Mouse (Mus musculus) CH12.LX (cell line): ENCODE measurements around the gene Taf4. TPM values are rescaled to one million over a fixed set of nuclear protein-coding genes. Genes with fewer than 3 reads are reported as not detected.
A peak's percentile ranks its signal among the peaks of the same experiment; 100 is the strongest.

Experiments
- DNase-seq: peaks from one replicate; pipeline ENCODE4 v3.0.0-alpha.2; 2013; ENCODE audit errors: extremely low read depth
- H3K27ac ChIP-seq: 2 replicates; pipeline ENCODE4 v1.5.1; 2012; ENCODE audit warnings: low read depth, mild to moderate bottlenecking, control low read depth, moderate library complexity; ENCODE audit not compliant: insufficient read depth
- H3K27me3 ChIP-seq: replicated peaks from 2 replicates; pipeline ENCODE3; 2012; ENCODE audit warnings: inconsistent platforms
- H3K36me3 ChIP-seq, 2 experiments: replicated peaks in 1 of 2; 2 replicates each; pipeline versions ENCODE3 to v1.6.1; 2012; ENCODE audit warnings: inconsistent platforms in 1 of 2, low read length in 1 of 2, mild to moderate bottlenecking in 1 of 2, mixed read lengths in 1 of 2, moderate library complexity in 1 of 2; ENCODE audit not compliant: control insufficient read depth in 1 of 2, insufficient read depth in 1 of 2
- H3K4me1 ChIP-seq, 2 experiments: 2 replicates each; pipeline ENCODE4 v1.6.1; 2012; ENCODE audit warnings: inconsistent platforms in 1 of 2, moderate library complexity in 1 of 2; ENCODE audit not compliant: insufficient read depth in 2 of 2, control insufficient read depth in 1 of 2
- H3K4me2 ChIP-seq: 2 replicates; pipeline ENCODE4 v1.6.1; 2012; ENCODE audit warnings: low read depth, mild to moderate bottlenecking, control low read depth; ENCODE audit not compliant: poor library complexity, insufficient read depth, severe bottlenecking
- H3K4me3 ChIP-seq, 3 experiments: fragments of 150-350 bp in 1 of 3; sonication (generic) in 1 of 3; replicated peaks in 1 of 3; 2 replicates each; pipeline versions ENCODE3 to v1.5.1; 2011 to 2012; ENCODE audit warnings: low read depth in 2 of 3, low read length in 2 of 3, mild to moderate bottlenecking in 2 of 3, moderate library complexity in 2 of 3, control low read depth in 1 of 3, improper control_type of control experiment in 1 of 3, inconsistent platforms in 1 of 3, mixed read lengths in 1 of 3; ENCODE audit not compliant: poor library complexity in 1 of 3
- H3K79me2 ChIP-seq: replicated peaks from 2 replicates; pipeline ENCODE4 v1.6.1; 2012; ENCODE audit warnings: mild to moderate bottlenecking, moderate library complexity; ENCODE audit not compliant: control insufficient read depth, poor library complexity, insufficient read depth, severe bottlenecking; ENCODE audit errors: extremely low read depth
- H3K9ac ChIP-seq: 2 replicates; pipeline ENCODE4 v1.6.1; 2012; ENCODE audit warnings: low read depth, mild to moderate bottlenecking, control low read depth, moderate library complexity; ENCODE audit not compliant: insufficient read depth
- H3K9me3 ChIP-seq: replicated peaks from 2 replicates; pipeline ENCODE3; 2012; ENCODE audit warnings: low read length, inconsistent platforms, mixed read lengths
- BHLHE40 ChIP-seq: IDR thresholded peaks from 2 replicates; pipeline ENCODE4 v1.6.1; 2011; ENCODE audit warnings: mild to moderate bottlenecking, low read depth, low read length, improper control_type of control experiment
- CTCF ChIP-seq, 2 experiments: IDR thresholded peaks in 1 of 2; conservative IDR thresholded peaks in 1 of 2; 2 replicates each; pipeline ENCODE4 v1.5.1; 2011 to 2012; ENCODE audit warnings: low read depth in 2 of 2, low read length in 2 of 2, improper control_type of control experiment in 1 of 2, inconsistent platforms in 1 of 2, mild to moderate bottlenecking in 1 of 2, moderate library complexity in 1 of 2
- E2F4 ChIP-seq: IDR thresholded peaks from 2 replicates; pipeline ENCODE4 v1.6.1; 2011; ENCODE audit warnings: low read depth, low read length, improper control_type of control experiment; ENCODE audit not compliant: insufficient replicate concordance
- ELF1 ChIP-seq: IDR thresholded peaks from 2 replicates; pipeline ENCODE4 v1.6.1; 2014; ENCODE audit warnings: low read depth, mild to moderate bottlenecking, inconsistent platforms, low read length, improper control_type of control experiment
- GABPA ChIP-seq: IDR thresholded peaks from 2 replicates; pipeline ENCODE4 v1.6.1; 2012; ENCODE audit warnings: low read depth, low read length, improper control_type of control experiment, inconsistent platforms; ENCODE audit not compliant: insufficient replicate concordance
- IRF4 ChIP-seq: IDR thresholded peaks from 2 replicates; pipeline ENCODE4 v1.6.1; 2014; ENCODE audit warnings: low read depth, mild to moderate bottlenecking, inconsistent platforms, low read length, improper control_type of control experiment
- JUN ChIP-seq: IDR thresholded peaks from 2 replicates; pipeline ENCODE4 v1.6.1; 2011; ENCODE audit warnings: low read depth, mild to moderate bottlenecking, low read length, improper control_type of control experiment, moderate library complexity; ENCODE audit not compliant: insufficient read depth
- MAFK ChIP-seq: IDR thresholded peaks from 2 replicates; pipeline ENCODE4 v1.6.1; 2011; ENCODE audit warnings: low read length, improper control_type of control experiment; ENCODE audit not compliant: insufficient replicate concordance
- MAX ChIP-seq: IDR thresholded peaks from 2 replicates; pipeline ENCODE4 v1.6.1; 2011; ENCODE audit warnings: low read length, improper control_type of control experiment
- MAZ ChIP-seq: IDR thresholded peaks from 2 replicates; pipeline ENCODE4 v1.6.1; 2012; ENCODE audit warnings: low read depth, mild to moderate bottlenecking, inconsistent platforms, low read length, improper control_type of control experiment, moderate library complexity
- MXI1 ChIP-seq: IDR thresholded peaks from 2 replicates; pipeline ENCODE4 v1.6.1; 2011; ENCODE audit warnings: mild to moderate bottlenecking, low read depth, low read length, improper control_type of control experiment
- POLR2A ChIP-seq: IDR thresholded peaks from 2 replicates; pipeline ENCODE4 v1.6.1; 2011; ENCODE audit warnings: low read depth, mild to moderate bottlenecking, improper control_type of control experiment, low read length
- RAD21 ChIP-seq: IDR thresholded peaks from 2 replicates; pipeline ENCODE4 v1.6.1; 2011; ENCODE audit warnings: low read depth, mild to moderate bottlenecking, low read length, improper control_type of control experiment, moderate library complexity
- SMC3 ChIP-seq: IDR thresholded peaks from 2 replicates; pipeline ENCODE4 v1.6.1; 2011; ENCODE audit warnings: low read depth, low read length, improper control_type of control experiment
- TBP ChIP-seq: conservative IDR thresholded peaks from 2 replicates; pipeline ENCODE4 v1.6.1; 2011; ENCODE audit warnings: low read depth, low read length, improper control_type of control experiment
- USF1 ChIP-seq: IDR thresholded peaks from 2 replicates; pipeline ENCODE4 v1.6.1; 2014; ENCODE audit warnings: low read depth, mild to moderate bottlenecking, inconsistent platforms, low read length, improper control_type of control experiment
- USF2 ChIP-seq: conservative IDR thresholded peaks from 2 replicates; pipeline ENCODE4 v1.6.1; 2011; ENCODE audit warnings: low read depth, low read length, improper control_type of control experiment
- ZC3H11A ChIP-seq: IDR thresholded peaks from 2 replicates; pipeline ENCODE4 v1.6.1; 2012; ENCODE audit warnings: low read depth, mild to moderate bottlenecking, inconsistent platforms, low read length, improper control_type of control experiment
- ZMIZ1 ChIP-seq: IDR thresholded peaks from 2 replicates; pipeline ENCODE4 v1.6.1; 2012; ENCODE audit warnings: low read depth, mild to moderate bottlenecking, inconsistent platforms, low read length, improper control_type of control experiment
- dilution Hi-C: fragments of 300-500 bp; cut with MboI; formaldehyde crosslinking; loops from 2 replicates; pipeline ENCODE4 v1.14.3; 2020; ENCODE audit warnings: low sequenced_read_pairs; ENCODE audit not compliant: extremely low pct_unique_long_range_greater_than_20kb, extremely low pct_ligation_motif_present
- in situ Hi-C: fragments of 300-500 bp; cut with MboI; formaldehyde crosslinking; loops from 3 replicates; pipeline ENCODE4 v1.14.3; 2019; ENCODE audit warnings: low sequenced_read_pairs, low pct_ligation_motif_present, low pct_unique_long_range_greater_than_20kb, mixed read lengths
- polyA plus RNA-seq: library from polyadenylated mRNA; unstranded; fragments of >175 nt; gene quantifications from 2 replicates; pipeline ENCODE4 v1.2.1, GENCODE M21; 2012; ENCODE audit warnings: low read depth; ENCODE audit not compliant: insufficient read length
- total RNA-seq, 2 experiments: library from RNA; depleted of rRNA; stranded (reverse); fragments of 300-350 nt in 1 of 2; fragments of >200 nt in 1 of 2; gene quantifications; 2 replicates each; pipeline ENCODE4 v1.2.3; 2012 to 2014

Gene Taf4
- total and polyA plus RNA-seq, 3 experiments = 3.0 to 14.5 (median 5.5) TPM

DNA sequence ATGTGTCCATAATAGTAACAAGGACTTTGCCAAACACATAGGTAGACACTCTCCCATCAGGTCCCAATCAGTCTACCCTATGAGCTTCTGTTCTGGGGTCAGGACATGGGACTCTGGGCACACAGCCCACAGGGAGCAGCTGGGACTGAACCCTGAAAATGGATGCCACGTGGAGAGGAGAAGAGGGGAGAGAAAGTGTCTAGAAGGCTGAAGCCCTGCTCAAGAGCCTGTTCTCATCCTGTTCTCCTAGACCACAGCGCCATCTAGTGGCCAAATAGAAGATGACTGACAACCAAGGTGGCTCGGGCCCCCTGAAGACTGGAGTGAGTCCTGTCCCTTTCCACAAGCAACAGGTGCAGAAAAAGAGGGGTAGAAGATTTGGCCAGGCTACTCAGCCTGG, 101.3 kb downstream of the Taf4 start (continued):
- TF ChIP-seq TBP = no peak
- no peak for TF ChIP-seq E2F4
- no peak for TF ChIP-seq MAFK
- no peak for TF ChIP-seq MAZ
- TF ChIP-seq ZC3H11A = no peak
- no peak for TF ChIP-seq IRF4
- TF ChIP-seq MXI1 = no peak
- peak; percentile 75 to 89 for TF ChIP-seq CTCF (conservative IDR thresholded peaks at IDR 0.05 in 1 of 2, IDR thresholded peaks at IDR 0.05 in 1 of 2; ENCODE audit: low read depth in 2 of 2, low read length in 2 of 2)
- no peak for TF ChIP-seq GABPA
- TF ChIP-seq JUN = no peak
- no peak for TF ChIP-seq USF2
- no peak for TF ChIP-seq USF1

DNA sequence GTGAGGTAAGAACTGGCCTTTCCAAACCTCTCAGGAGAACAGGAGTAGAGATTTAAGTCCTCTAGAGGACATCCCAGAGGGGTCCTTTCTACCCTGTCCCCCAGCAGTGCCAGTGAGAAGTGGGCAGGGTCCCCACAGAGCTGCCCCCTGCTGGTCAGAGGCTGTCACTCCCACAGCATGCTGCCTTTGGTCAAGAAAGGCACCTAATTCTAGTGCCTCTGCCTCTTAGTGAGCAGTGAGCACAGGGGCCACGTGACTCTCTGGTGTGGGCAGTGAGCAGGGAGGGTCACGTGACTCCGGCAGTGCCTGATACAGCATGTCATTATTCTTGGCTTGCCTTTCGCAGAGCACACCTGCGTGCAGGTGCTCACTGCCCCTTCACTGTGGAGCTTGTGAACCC, 103.1 kb downstream of the Taf4 start:
- TF ChIP-seq ZMIZ1 = no peak
- peak; percentile 51; the same call in 1 of the 2 replicates for TF ChIP-seq MAX
- 0 out of 2 replicates have a peak, but pooled peaks have one; percentile 35 for TF ChIP-seq BHLHE40
- TF ChIP-seq MAFK = no peak
- TF ChIP-seq USF1 = peak; percentile 69
- TF ChIP-seq CTCF (conservative IDR thresholded peaks at IDR 0.05 in 1 of 2, IDR thresholded peaks at IDR 0.05 in 1 of 2; ENCODE audit: low read depth in 2 of 2, low read length in 2 of 2) = peak; percentile 27 to 62; a peak in 3 of 4 replicates
- TF ChIP-seq POLR2A = no peak
- TF ChIP-seq SMC3 = peak; percentile 39
- TF ChIP-seq USF2 = peak; percentile 67
- no peak for DNase-seq

DNA sequence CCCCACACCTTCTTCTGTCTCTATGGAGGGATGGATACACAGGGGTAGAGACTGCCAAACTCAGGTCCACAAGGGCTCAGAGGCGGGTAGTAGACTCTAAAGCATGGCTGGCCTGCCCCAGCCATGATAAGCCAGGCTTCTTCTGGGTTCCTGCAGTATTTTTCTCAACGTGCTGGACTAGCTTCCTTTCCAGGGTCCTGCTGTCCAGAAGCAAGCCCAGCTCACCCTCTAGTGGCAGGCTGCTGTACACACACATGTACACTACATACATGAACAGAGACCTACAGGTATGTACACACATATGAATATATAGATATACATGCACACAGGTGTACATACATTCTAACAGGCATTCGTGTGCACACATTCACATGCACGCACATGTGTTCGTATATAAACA, 103.7 kb downstream of the Taf4 start:
- Histone ChIP-seq H3K27ac (no peak overlapping the region), H3K27me3 (peaks cover 61% of the 10 kb centered on the region), H3K4me1 (no peaks in the 10 kb centered on the region), H3K79me2 (no peaks in the 10 kb centered on the region), H3K4me3 (no peak overlapping the region), H3K9ac (no peak overlapping the region), H3K4me2 (no peak overlapping the region), H3K9me3 (no peaks in the 10 kb centered on the region), H3K36me3 (no peaks in the 10 kb centered on the region)
- dilution Hi-C loops (no loop called here), in situ Hi-C loops (no loop called here)
- TF ChIP-seq CTCF (conservative IDR thresholded peaks at IDR 0.05 in 1 of 2, IDR thresholded peaks at IDR 0.05 in 1 of 2; ENCODE audit: low read depth in 2 of 2, low read length in 2 of 2) = peak in 1 of 2 experiments; percentile 59; a peak in 2 of 4 replicates
- no peak for TF ChIP-seq BHLHE40
- no peak for TF ChIP-seq ELF1
- TF ChIP-seq RAD21 = peak; percentile 55
- no peak for TF ChIP-seq GABPA
- peak; percentile 36 for TF ChIP-seq SMC3
- DNase-seq = no peak

More for the DNA sequence above, 103.1 kb downstream of the Taf4 start:
- Histone ChIP-seq H3K4me1 (no peaks in the 10 kb centered on the region), H3K27me3 (peaks cover 61% of the 10 kb centered on the region), H3K4me3 (no peak overlapping the region), H3K9me3 (no peaks in the 10 kb centered on the region), H3K79me2 (no peaks in the 10 kb centered on the region), H3K9ac (no peak overlapping the region), H3K4me2 (no peak overlapping the region), H3K27ac (no peak overlapping the region), H3K36me3 (no peaks in the 10 kb centered on the region)
- dilution Hi-C loops = no loop called here
- in situ Hi-C loops = no loop called here
